Mouse (Mus musculus) layer of hippocampus, postnatal 10 days (tissue): ENCODE measurements around the gene Gde1. TPM values are rescaled to one million over a fixed set of nuclear protein-coding genes. Genes with fewer than 3 reads are reported as not detected.
A peak's percentile ranks its signal among the peaks of the same experiment; 100 is the strongest.

Source experiments
- DNase-seq, 2 experiments: peaks; one replicate each; pipeline ENCODE4 v3.0.0; 2021; ENCODE audit warnings: low spot score in 2 of 2
- long read RNA-seq: library from polyadenylated mRNA; stranded (forward); transcript quantifications from one replicate; pipeline ENCODE4 v2.0.0, GENCODE M21; 2023
- total RNA-seq, 2 experiments: library from RNA; stranded (reverse); gene quantifications; 2 replicates each; pipeline ENCODE4 v1.2.3; 2021

Gde1 gene
- 100 to 1,000 TPM; 201 to 207 TPM for total RNA-seq
- long read RNA-seq, transcript Gde1-201 (6 exons, 1,582 nt), result major isoform, 254 of 352 reads
- long read RNA-seq, partial matches to known transcripts, result 8 of 352 reads
- long read RNA-seq, other reads (novel, unspliced or antisense), result 89 of 352 reads

DNA sequence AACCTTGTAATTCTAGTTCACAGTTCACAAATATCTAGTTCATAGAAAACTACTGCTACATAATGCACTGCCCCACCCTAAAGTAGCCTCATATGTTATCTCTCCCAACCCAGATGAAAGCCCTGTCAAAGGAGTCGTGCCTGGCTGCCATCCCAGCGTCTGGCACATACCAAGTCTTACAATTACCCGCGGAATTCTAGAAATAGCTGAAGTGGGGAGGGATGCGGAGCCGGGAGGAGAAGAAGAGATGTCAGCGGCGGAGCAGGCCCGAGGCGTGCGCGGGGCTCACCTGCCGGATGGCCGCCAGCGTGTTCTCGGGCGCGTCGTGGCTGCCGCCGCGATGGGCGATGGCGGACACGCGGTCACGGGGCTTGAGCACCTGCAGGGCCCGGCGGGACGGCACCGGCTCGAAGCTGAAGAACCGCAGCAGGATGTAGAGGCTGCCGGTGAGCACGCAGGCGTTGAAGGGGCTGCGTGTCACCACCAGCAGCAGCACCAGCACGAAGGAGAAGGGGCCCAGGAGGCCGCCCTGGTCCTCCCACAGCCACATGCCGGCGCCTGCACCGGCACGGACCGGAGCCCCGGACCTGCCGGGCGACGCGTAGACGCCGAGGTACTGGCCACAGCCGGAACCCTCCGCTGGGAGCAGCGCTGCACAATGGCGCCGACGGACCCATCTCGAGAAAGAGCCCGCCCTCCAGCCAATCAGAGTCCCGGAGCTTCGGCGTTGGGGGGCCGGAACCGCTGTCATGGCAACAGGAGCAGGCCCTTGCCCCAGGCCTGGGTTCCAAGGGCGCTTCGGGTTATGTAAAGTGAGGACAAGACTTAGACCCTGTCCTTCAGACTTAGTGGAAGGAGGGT, at the start of gene Gde1:
Gde1 (minus strand) TSS at position 678 of the 861 bp plus-strand sequence.
- peak; percentile 91 to 93 for DNase-seq

DNA sequence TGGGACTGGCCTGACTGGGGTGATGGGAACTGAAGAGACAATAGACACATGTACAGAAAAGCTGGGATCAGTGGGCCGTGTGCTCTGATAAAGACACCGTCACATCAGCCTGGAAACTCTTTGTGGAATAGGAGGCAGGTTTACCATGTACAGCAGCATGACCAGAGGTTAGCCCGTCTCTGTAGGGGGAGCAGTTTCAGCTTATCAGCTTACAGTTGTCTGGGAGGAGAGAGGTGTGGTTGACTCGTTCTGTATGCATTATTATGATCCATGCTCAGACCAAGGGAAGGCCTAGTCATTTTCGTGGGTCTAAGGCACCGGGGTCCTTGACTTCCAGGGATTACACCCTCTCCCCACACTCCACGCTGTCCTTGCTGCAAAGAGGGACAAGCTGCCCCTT, 46.0 kb upstream of the Gde1 start:
- DNase-seq, result no peak

DNA sequence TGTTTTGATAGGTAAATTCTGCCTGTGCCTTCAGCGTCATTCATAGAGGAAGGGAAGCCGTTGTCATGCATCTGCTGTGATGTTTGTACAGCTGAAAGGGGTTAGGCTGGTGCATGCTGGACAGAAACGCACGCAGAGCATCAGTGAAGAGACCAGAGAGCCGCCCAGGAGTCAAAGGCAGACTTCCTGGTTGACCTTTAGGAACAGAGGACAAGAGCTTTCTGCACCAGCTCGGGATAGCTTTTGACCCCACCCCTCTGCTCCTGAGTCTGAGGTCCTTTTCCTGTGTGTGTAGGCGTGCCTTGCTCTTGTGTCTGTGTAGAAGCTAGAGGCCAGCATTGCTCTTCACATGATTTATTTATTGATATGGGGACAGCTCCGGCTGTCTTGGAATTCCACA, 44.1 kb upstream of the Gde1 start:
- DNase-seq, result no peak

DNA sequence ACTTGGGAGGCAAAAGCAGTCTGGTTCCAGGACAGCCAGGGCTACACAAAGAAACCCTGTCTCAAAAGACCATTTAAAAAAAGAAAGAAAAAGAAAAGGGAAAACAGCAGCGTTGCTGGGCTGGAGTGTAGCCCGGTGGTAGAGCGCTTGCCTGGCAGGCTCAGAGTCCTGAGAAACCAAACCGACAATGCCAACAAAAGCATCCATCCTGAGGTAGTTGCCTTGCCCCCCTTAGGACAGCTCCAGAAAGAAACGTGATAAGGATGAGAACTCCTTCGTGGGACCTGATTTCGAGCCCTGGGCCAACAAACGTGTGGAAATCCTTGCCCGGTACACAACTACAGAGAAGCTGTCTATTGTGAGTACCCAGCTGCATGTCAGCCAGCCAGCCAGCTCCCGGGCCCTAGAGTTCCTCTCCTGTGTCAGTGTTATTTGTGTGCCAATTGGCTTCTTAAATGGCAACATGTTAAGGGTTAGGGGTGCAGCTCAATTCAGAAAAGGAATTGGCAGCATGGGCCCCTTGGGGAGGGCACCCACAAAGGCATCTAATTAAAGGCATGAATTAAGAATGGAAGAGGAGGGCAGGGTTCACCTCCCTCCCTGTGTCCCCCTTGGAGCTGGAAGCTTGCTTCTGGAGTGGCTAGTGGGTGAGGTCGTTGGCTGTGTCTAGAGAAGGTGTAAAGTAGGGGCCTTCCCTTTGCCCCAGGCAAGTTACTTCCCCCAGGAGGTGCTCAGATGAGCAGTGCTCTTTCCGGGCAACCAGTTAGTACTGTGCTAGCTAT, 42.5 kb upstream of the Gde1 start:
- DNase-seq, result peak; percentile 37 to 56

DNA sequence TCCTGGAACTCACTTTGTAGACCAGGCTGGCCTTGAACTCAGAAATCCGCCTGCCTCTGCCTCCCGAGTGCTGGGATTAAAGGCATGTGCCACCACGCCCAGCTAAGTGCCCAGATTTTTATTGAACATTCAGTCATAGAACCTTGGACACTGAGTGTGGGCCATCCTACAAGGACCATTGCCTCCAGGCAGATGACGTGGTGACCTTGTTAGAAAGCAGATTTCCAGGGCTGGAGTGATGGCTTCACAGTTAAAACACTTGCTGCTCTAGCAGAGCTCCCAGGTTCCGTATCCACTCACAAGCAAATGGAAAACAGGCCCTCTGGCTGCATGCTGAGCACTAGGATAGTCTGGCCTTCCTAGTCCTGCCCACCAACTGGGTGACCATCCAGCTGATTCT, 39.2 kb upstream of the Gde1 start:
- no peak for DNase-seq

DNA sequence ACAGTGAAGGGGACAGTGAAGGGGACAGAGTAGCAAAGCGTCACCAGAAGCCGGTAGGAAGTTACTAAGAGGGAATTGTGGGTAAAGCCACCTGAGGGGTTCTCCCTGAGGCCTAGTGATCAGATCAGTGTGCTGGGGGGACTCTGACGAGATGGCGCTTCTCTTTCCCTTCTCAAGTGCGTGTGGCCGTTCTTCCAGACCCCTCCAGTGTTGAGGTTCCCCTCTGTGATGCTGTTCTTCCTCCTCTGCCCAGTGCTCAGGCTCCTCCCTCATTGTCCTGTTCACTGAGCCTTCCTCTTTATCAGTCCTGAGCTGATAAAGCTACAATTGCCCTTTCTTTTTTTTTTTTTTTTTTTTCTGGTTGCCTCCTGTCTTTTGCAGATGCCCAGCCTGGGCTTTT, 36.7 kb upstream of the Gde1 start:
- DNase-seq, result no peak

DNA sequence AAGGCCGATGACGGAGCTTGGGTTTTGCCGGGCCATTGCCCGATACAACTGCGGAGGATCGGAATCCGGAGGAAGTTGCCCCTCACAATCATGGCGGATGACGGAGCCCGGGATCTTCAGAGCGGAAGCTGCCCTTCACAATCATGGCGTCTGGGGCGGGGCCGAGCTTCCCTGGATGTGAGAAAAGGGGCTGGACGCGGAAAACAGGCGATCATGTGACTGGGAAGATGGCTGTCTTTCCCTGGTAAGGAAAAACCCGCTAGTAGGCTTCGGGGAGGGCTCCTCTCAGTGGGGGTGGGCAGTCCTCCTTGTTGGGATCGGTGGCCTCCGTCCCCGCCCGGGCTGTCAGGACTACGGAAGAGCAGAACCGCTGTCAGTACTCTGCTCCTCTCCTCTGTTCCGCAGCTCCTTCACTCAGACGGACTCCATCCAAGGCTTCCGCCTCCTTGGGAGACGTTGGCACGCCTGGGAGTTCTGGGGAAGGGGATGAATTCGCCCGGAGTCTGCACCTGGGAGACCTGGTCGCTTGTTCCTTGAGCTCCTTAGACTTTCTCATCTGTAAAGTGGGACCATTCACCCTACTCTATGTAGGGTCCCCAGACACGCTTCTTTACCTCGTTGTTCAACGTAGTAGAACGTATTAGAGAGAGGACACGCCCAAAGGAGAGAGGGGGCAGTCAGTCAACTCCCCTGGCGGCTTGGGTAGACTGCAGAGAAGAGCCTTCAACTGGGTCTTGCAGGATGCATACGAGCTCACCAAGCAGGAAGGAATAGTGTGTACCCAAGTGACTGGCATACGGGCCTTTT, 35.2 kb upstream of the Gde1 start:
- DNase-seq, result peak; percentile 97

DNA sequence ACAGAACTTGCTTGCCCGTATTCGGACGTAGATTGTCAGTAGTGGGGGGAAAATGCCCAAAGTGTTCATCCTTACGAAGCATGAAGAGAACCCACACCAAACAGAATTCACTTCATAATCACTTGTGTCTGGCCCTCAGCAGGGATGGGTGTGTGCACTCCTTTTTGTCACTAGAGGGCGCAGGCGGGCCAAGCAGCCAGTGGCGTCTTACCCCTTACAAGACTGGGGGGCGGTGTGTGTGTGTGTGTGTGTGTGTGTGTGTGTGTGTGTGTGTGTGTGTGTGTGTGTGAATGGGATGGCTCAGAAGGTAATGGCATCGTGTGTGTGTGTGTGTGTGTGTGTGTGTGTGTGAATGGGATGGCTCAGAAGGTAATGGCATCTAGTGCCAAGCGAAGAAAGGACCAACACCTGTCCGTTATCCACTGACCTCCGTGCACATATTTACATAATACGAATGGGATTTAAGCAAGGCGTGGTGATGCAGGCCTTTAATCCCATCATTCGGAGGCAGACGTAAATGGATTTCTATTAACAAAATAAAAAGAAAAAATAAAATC, 34.5 kb upstream of the Gde1 start, which contains the start of gene Vps35l:
Vps35l (plus strand) TSS at position 252 of the 557 bp plus-strand sequence.
- peak; percentile 85 to 86 for DNase-seq

DNA sequence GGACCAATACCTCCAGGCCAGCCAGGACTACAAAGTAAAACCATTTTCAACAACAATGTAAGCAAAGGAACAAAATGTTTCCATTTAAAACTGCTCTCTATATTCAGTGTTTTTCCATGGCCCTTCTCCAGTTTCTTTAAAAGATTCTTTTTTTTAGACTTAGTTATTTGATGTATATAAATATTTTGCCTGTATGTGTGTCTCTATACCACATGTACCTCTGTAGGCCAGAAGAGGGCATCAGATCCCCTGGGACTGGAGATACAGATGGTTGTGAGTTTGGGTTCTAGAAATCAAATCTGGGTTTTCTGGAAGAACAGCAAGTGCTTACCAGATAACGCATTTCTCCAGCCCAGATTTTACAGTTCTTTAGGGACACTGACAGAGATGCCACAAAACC, 33.2 kb upstream of the Gde1 start:
- DNase-seq, result no peak

DNA sequence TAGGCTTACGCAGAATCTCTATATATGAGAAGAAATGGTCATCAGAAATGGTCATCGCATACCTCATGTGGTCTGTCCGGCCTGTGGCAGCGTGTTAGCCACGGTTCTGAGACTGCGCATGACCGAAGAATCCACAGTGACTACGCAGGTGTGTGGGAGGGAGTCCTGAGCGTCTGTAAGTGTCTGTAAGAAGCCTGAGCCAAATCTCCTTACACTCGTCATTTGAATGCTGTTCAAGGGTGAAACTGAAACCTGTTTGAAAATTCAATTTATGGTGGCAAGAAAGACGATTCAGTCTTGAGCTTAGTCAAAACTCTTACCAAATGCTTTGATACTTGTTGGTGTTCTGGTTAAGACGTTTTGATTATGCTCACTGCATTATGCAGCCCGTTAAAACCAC, 27.6 kb upstream of the Gde1 start:
- no peak for DNase-seq

DNA sequence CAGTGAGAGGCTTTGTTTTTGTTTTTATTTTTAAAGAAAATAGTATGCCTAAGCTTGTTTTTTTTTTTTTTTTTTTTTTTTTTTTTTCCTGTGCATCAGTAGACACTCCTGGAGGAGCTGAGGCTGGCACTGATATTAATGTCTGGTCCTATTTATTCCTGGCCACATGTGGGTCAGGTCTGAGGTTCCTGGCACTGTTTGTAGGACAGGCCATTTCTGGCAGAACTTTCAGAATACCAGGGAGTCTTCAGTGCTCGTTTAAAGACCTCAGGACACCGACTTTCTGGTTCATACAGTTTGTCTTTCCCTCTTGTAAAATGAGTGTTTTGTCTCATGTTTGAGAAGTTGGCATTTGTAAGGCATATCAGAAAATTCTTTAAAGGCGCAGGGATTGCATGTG, 26.2 kb upstream of the Gde1 start:
- no peak for DNase-seq

DNA sequence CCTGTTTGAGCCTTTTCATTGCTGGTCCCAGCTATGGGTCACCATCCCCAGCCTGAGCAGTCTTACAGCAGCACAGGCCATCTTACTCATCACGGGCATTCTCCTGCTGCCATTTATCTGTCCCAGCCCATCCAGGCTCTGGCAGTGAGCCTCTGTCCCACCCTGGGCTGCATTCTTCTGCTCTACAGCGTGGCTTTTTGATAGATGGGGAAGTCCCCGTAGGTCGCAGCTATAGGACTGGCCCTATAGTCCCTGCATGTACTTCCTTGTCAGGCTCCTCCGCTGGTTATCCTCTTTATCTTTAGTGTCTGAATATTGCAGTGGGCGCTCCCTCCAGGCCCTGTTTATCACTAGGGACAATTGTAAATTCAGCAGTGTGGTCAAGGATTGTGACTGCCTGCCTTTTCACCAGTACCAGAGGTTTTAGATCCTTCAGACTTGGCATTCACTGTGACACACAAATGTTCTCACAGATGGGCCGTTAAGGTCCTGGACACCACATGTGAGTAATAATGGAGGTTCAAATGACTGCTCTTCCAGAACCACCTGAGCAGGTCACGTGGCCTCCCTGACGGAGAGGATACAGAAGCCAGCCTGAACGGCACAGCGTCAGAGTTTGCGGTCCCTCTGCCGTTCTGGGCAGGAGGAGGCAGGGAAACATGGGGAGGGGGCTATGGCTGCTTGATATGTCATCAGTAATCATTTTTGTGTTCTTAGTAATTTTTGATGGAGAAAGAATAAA, 23.4 kb upstream of the Gde1 start:
- no peak for DNase-seq

DNA sequence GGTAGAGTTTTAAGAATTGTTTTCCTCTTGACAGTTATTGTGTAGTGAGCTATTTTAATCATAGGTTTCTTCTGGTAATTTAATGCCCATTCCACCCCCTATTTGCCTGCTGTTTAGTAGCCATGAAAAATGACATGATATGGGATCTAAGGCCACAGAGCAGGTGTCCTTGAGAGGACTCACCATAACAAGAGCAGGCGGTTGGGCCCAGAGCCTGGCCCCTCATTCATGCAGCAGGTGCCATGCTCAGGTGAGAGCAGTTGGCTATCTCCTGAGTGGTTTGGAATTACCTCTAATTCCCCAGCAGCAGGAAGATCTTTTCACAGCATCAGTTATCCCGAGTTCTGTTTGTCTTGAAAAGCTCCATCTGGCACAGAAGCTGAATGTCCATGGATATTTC, 19.9 kb upstream of the Gde1 start:
- DNase-seq, result no peak

DNA sequence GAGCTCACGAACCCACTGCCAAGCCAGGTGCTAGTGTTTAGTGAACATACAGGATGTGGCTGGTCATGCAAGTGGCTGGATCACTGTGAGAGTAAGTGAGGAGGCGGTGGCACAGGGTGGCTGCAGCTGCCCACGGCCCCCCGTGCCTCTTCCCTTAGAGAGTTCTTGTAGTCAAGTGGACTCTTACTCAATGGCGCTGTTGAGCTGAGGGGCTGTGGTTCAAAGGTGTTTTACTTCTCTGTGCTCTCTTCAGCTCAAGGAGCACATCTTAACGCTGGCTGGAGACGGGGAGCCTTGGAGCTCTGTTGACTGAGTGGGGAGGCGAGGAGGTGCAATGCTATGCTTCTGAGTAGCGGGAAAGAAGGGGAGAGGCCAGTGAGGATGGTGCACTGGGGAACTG, 18.3 kb upstream of the Gde1 start:
- no peak for DNase-seq

DNA sequence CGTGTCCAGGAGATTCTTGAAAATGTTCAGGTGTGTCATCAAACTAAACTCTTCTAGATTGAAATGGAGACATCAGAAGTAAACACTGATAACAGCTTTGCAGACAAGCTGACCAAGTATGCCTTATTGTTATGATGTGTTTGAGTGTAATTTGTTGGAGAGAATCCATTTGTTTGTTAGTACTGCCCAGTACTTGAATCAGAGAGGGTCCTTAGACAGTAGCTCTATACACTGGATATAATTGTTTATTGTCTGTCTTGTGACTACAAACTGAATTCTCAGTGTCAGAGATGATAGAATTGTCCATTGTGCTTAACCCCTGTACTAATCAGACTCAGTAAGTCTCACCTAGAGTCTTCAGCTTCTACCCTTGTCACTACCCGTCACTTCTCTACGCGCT, 12.5 kb upstream of the Gde1 start:
- no peak for DNase-seq

DNA sequence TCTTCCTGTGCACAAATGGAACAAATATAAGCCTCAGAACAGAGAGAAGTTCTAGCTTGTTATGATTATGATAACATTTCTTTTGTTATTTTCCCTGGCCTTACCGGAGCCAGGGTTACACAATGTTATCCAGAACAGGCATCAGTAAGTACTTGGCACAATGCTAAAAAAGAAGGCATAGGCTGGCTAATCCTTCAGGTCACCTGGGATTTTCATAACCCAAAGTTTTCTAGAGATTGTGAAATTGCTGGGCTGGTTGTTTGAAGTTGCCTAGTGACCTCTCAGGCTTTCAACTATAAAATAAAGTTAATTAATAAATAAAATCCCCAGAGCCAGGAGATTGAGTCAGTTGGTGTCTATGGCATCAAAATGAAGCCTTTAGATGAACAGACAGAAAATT, 9.3 kb upstream of the Gde1 start:
- DNase-seq, result no peak

DNA sequence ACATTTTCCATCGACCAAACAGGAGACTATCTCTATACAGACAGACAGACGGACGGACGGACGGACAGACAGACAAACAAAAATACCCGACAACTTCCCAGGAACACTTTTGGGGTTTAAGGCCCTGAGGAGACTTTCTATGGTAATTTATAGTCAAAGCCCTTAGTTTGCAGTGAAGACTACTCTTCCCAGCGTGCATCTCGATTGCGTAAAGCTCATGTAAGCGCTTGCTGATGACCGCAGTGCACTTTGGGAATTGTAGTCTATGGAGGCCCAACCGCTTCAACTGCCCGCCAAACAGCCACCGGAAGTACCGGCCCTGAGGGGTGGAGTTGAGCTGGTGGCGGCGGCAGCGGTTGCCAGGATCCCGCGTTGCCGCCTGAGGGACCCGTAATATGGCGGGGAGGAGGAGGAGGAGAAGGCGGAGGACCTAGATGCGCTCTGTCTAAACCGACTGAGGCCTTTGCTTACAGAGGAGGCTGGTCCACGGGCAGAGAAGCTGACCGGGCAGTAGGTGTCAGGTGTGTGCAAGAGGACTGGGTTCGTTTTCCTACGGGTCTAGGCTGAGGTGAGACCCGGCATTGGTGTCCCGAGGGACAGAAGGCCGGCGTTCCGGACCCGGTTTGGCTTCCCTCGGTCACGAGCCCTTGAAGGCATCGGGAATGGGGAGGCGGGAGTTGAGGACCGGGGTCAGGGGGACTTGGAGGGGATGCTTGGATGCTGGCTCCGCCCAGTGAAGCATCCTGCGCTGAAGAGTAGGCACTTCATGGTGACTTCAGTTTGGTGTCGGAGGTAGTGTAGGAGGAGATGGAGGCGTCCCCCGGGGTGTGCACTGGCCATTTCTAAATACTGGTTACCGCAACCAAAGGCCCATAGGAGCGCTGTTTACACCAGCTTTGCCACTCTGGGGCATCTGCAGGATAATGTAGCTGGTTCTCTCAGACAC, 6.9 kb upstream of the Gde1 start, which contains the start of gene Ccp110:
Ccp110 (plus strand) TSS at position 325 of the 946 bp plus-strand sequence.
- peak; percentile 84 to 92 for DNase-seq

DNA sequence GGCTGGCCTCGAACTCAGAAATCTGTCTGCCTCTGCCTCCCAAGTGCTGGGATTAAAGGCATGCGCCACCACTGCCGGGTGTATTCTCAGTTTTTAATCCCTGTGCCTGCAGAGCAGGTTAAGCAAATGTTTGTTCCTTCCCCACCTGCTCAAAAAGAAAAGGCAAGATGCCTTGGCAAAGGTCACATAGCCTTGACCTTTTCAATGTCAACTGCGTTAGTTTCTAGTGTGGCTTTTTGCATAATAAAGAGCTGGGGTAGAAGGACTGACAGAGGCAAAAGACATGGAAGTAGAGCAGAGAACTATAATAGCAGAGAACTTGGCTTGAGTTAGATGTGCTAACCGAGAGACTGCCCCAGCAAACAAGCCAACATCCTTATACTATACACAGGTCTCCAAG, 5.2 kb upstream of the Gde1 start:
- no peak for DNase-seq

DNA sequence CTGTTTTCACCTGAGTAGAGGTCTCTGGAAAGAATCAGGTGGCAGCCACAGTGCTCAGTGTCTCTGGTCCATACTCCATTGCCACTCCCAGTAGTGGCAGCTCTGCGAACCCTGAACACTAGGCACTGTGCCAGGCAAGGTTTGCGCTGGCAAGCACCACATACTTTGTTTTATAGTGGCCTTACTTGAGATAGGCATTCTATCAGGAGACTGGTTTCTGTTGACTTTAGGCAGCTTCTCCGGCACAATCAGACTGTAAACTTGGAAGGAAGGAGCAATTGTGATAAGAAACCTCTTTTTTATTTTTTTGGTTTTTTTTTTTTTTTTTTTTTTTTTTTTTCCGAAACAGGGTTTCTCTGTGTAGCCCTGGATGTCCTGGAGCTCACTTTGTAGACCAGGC, 2.4 kb upstream of the Gde1 start:
- no peak for DNase-seq
